In the genomic region with DNA sequence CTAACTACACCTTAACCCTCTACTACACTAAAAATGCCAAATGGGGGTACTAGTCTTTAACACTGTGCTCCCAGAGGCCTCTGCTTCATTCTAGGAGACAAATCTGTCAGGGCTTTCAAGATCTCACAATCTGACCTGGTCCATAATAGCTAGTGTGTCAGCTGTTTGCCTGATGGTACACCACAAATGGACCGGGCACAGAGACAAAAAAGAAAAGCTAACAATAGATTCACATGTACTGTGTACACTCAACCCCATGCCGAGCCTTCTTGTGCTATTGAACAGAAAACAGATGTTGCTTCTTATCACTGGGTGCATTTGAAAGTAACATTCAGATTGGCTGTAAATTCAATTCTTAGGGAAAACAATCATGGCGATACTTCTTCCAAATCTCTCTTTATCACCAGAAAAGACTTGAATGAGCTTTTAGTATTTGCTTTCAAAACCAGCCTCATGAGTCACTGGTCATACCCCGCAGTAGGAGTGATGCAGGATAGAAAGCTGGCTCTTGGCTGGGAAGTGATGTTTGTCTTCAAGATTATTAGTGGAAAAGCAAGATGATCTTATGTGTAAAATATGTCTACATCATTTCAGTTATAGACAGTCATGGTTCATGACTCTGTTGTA, we compare ENCODE assay signal across 17 mouse cellular contexts. TPM values are rescaled to one million over a fixed set of nuclear protein-coding genes. Genes with fewer than 3 reads are reported as not detected.
DNase-seq lines count a peak whose midpoint lies in the region; ATAC-seq lines count a peak whose summit lies in the region.
"Had no signal": no experiment of that assay in that cellular context is flagged by ENCODE, and none has a peak within 500 bp of the region (broad histone marks: within the 10 kb centered on the region; RNA-seq: fewer than 3 reads in every experiment).

No protein-coding gene starts in this region.

- peaks cover 33% of the 10 kb centered on the region for H3K4me1 ChIP-seq in midbrain, embryonic 12.5 days
- peaks cover 64% of the 10 kb centered on the region for H3K4me1 ChIP-seq in midbrain, embryonic 10.5 days
- H3K4me1 ChIP-seq in stomach, embryonic 16.5 days (ENCODE audit: control insufficient read depth, insufficient read depth, low read length) = peaks cover 5% of the 10 kb centered on the region; the same call in 1 of the 2 replicates
- H3K4me1 ChIP-seq: liver, embryonic 12.5 days had no signal

- no peak for ATAC-seq in midbrain, embryonic 12.5 days (ENCODE audit: low FRiP score, low read depth)
- no peak for ATAC-seq in stomach, embryonic 16.5 days (ENCODE audit: insufficient read depth, low FRiP score)
- ATAC-seq: intestine, embryonic 16.5 days; liver, embryonic 12.5 days had no signal

- H3K9ac ChIP-seq in midbrain, embryonic 12.5 days (replicated peaks) = no peak overlapping the region
- H3K9ac ChIP-seq in stomach, embryonic 16.5 days (ENCODE audit: low read length) = no peak overlapping the region
- H3K9ac ChIP-seq: liver, embryonic 12.5 days; stomach, embryonic 15.5 days had no signal

- peaks cover 12% of the 10 kb centered on the region; the same call in 1 of the 2 replicates for H3K27me3 ChIP-seq in midbrain, embryonic 12.5 days
- 0 out of 2 replicates have a peak, but pooled peaks cover 5% of the 10 kb centered on the region for H3K27me3 ChIP-seq in midbrain, embryonic 10.5 days (ENCODE audit: low read depth, poor library complexity, severe bottlenecking)
- H3K27me3 ChIP-seq in stomach, embryonic 16.5 days (ENCODE audit: control insufficient read depth, insufficient read depth, low read length) = no peaks in the 10 kb centered on the region
- H3K27me3 ChIP-seq: CH12.LX; liver, embryonic 12.5 days; stomach, embryonic 15.5 days had no signal

- H3K4me3 ChIP-seq in midbrain, embryonic 12.5 days = no peak overlapping the region
- no peak overlapping the region for H3K4me3 ChIP-seq in midbrain, embryonic 10.5 days
- H3K4me3 ChIP-seq in stomach, embryonic 16.5 days (replicated peaks; ENCODE audit: low read length) = no peak overlapping the region
- H3K4me3 ChIP-seq: liver, embryonic 12.5 days; stomach, embryonic 15.5 days had no signal

- no peak overlapping the region for H3K4me2 ChIP-seq in midbrain, embryonic 12.5 days (replicated peaks)
- no peak overlapping the region for H3K4me2 ChIP-seq in stomach, embryonic 16.5 days (ENCODE audit: low read depth, low read length)
- H3K4me2 ChIP-seq: liver, embryonic 12.5 days; midbrain, embryonic 11.5 days; stomach, embryonic 15.5 days had no signal

- DNase-seq in heart, adult 11 months = peak; percentile 95
- no peak for DNase-seq in heart, postnatal 36 days
- DNase-seq in midbrain, embryonic 10.5 days (ENCODE audit: low spot score) = no peak
- peak; percentile 74 for DNase-seq in fibroblast of lung, adult 2 months (ENCODE audit: low read depth)
- no peak for DNase-seq in retina, postnatal 1 day
- DNase-seq in right cerebral cortex, postnatal 10 days (ENCODE audit: low spot score in 2 of 2) = no peak
- DNase-seq: adrenal gland, adult 8-10 months; kidney, postnatal 10 days; left cerebral cortex, postnatal 4 days; thymus, postnatal 25 days had no signal

- 55% methylated on average over 4 of the region's 4 CpGs for WGBS in midbrain, embryonic 12.5 days
- 76% methylated on average over 4 of the region's 4 CpGs for WGBS in midbrain, embryonic 10.5 days
- WGBS in stomach, embryonic 16.5 days = 49% methylated on average over 4 of the region's 4 CpGs

- intact Hi-C loops in heart, postnatal 36 days (cut with DNase I) = no loop called here

- H3K9me3 ChIP-seq in midbrain, embryonic 12.5 days = no peaks in the 10 kb centered on the region
- no peaks in the 10 kb centered on the region for H3K9me3 ChIP-seq in midbrain, embryonic 10.5 days (replicated peaks)
- no peaks in the 10 kb centered on the region for H3K9me3 ChIP-seq in stomach, embryonic 16.5 days (replicated peaks; ENCODE audit: control insufficient read depth, low read length)
- H3K9me3 ChIP-seq: liver, embryonic 12.5 days; stomach, embryonic 15.5 days had no signal

- peaks cover 16% of the 10 kb centered on the region; the same call in 1 of the 2 replicates for H3K36me3 ChIP-seq in midbrain, embryonic 12.5 days
- H3K36me3 ChIP-seq in midbrain, embryonic 10.5 days = peaks cover 56% of the 10 kb centered on the region
- H3K36me3 ChIP-seq in stomach, embryonic 16.5 days (ENCODE audit: control insufficient read depth, insufficient read depth, low read length) = peaks cover 30% of the 10 kb centered on the region

- H3K27ac ChIP-seq in midbrain, embryonic 12.5 days (replicated peaks) = peak overlapping the region; percentile 67; the same call in 1 of the 2 replicates
- H3K27ac ChIP-seq in midbrain, embryonic 10.5 days (replicated peaks) = no peak overlapping the region
- H3K27ac ChIP-seq in stomach, embryonic 16.5 days (ENCODE audit: low read length) = 0 out of 2 replicates have a peak overlapping the region, but pooled peaks have one; percentile 12
- H3K27ac ChIP-seq: liver, embryonic 12.5 days; stomach, embryonic 15.5 days had no signal

RNA-seq across cellular contexts. Expression of a gene that starts 30.0 kb away (rescaled TPM):
- 10 to 100 TPM; 22.4 to 31.4 TPM for total RNA-seq in heart, postnatal 36 days (2021)
- polyA plus RNA-seq in midbrain, embryonic 12.5 days (2016; fragmentation: Nextera tagmentation; extraction: Ambion mirVana) = 40.5 and 44.8 TPM in 2 replicates
- 44.5 and 48.0 TPM in 2 replicates for polyA plus RNA-seq in midbrain, embryonic 10.5 days (2016; fragmentation: Nextera tagmentation; extraction: Ambion mirVana)
- 143 and 153 TPM in 2 replicates for polyA plus RNA-seq in stomach, embryonic 16.5 days (2015; fragmentation: Nextera tagmentation; extraction: Ambion mirVana)

Comparison
In these comparisons a context has a peak if more than half of its experiments do, and no peak if none do; other contexts are left out.
1. DNase-seq: peak in heart, adult 11 months (single experiment) and fibroblast of lung, adult 2 months (single experiment); none in heart, postnatal 36 days (0 of 2), midbrain, embryonic 10.5 days (single experiment), retina, postnatal 1 day (single experiment) and right cerebral cortex, postnatal 10 days (0 of 2).